Mouse (Mus musculus) heart, adult 9 months (tissue): ENCODE data around the gene Thbs3.
"Not testable (repeated sequence)": the region's sequence is repeated elsewhere in the genome, so short reads cannot be mapped to it uniquely, and the experiment has no call there.

Experiments used
- DNase-seq, 2 experiments: peaks; one replicate each; pipeline ENCODE4 v3.0.0; 2022; ENCODE audit warnings: low spot score in 2 of 2

The Thbs3 gene

GRCm38 (mm10) chr3:89195979-89196877, 18.8 kb upstream of the Thbs3 start:
- DNase-seq = peak; percentile 90

GRCm38 (mm10) chr3:89199839-89200238, 15.1 kb upstream of the Thbs3 start:
- DNase-seq = no peak

GRCm38 (mm10) chr3:89202253-89203141, 12.5 kb upstream of the Thbs3 start, which contains the start of gene Gba:
TSS of gene Gba (plus strand) at chr3:89202928.
- DNase-seq = peak; percentile 72 to 87

GRCm38 (mm10) chr3:89203142-89203514, 11.9 kb upstream of the Thbs3 start:
- DNase-seq = no peak

GRCm38 (mm10) chr3:89206079-89206478, 8.9 kb upstream of the Thbs3 start:
- no peak for DNase-seq

- DNase-seq = no peak
Observed at GRCm38 (mm10) chr3:89206695-89207094, 8.3 kb upstream of the Thbs3 start.

- DNase-seq = no peak
Observed at GRCm38 (mm10) chr3:89208075-89208657, 6.8 kb upstream of the Thbs3 start.

GRCm38 (mm10) chr3:89208736-89209135, 6.2 kb upstream of the Thbs3 start:
- DNase-seq = no peak

- DNase-seq = no peak
Observed at GRCm38 (mm10) chr3:89209731-89210130, 5.2 kb upstream of the Thbs3 start.

- no peak for DNase-seq
Observed at GRCm38 (mm10) chr3:89210162-89210561, 4.8 kb upstream of the Thbs3 start.

- no peak for DNase-seq
Observed at GRCm38 (mm10) chr3:89210731-89211130, 4.2 kb upstream of the Thbs3 start.

- peak; percentile 94 to 96 for DNase-seq
Observed at GRCm38 (mm10) chr3:89213803-89214530, 1.0 kb upstream of the Thbs3 start.

- DNase-seq = peak; percentile 71 to 81
Observed at GRCm38 (mm10) chr3:89215853-89216252, 873 bp downstream of the Thbs3 start.

GRCm38 (mm10) chr3:89216407-89216806, 1.4 kb downstream of the Thbs3 start:
- not testable (repeated sequence) for DNase-seq

- DNase-seq = no peak
Observed at GRCm38 (mm10) chr3:89218271-89218670, 3.3 kb downstream of the Thbs3 start.

- no peak for DNase-seq
Observed at GRCm38 (mm10) chr3:89219546-89219945, 4.6 kb downstream of the Thbs3 start.

GRCm38 (mm10) chr3:89221167-89221566, 6.2 kb downstream of the Thbs3 start:
- no peak for DNase-seq

GRCm38 (mm10) chr3:89224796-89225195, 9.8 kb downstream of the Thbs3 start:
- no peak for DNase-seq

- no peak for DNase-seq
Observed at GRCm38 (mm10) chr3:89225321-89225815, 10.4 kb downstream of the Thbs3 start.

- DNase-seq = no peak
Observed at GRCm38 (mm10) chr3:89225918-89226317, 10.9 kb downstream of the Thbs3 start.

- no peak for DNase-seq
Observed at GRCm38 (mm10) chr3:89226361-89226760, 11.4 kb downstream of the Thbs3 start.
